Mouse (Mus musculus) retina, postnatal 7 days (tissue): ENCODE measurements around the gene H2al1m.
"Not testable (repeated sequence)": the region's sequence is repeated elsewhere in the genome, so short reads cannot be mapped to it uniquely, and the experiment has no call there.

Source experiments
- DNase-seq: peaks from one replicate; pipeline ENCODE4 v3.0.0-alpha.2; 2012; ENCODE audit warnings: low read depth, low spot score

The H2al1m gene

DNA sequence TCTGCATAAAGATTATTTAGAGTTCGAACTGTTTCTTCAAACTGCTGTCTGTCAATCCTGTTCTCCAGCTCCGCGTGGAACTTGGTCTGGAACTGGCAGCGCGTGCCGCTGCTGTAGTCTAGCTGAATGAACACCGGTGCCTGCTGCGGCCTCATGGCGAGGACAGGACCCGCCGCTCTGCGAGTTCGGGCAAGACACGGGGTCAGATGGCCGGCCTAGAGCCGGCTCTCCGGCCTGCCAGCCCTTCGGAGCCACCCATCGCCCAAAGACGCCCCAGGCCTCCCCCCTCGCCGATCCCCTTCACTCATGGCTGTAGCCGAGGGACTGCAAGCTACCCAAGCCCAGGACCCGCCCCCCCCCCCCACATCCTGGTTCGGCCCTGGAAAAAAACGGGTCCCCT lies 44.4 kb downstream of the H2al1m start:
- DNase-seq = not testable (repeated sequence)

DNA sequence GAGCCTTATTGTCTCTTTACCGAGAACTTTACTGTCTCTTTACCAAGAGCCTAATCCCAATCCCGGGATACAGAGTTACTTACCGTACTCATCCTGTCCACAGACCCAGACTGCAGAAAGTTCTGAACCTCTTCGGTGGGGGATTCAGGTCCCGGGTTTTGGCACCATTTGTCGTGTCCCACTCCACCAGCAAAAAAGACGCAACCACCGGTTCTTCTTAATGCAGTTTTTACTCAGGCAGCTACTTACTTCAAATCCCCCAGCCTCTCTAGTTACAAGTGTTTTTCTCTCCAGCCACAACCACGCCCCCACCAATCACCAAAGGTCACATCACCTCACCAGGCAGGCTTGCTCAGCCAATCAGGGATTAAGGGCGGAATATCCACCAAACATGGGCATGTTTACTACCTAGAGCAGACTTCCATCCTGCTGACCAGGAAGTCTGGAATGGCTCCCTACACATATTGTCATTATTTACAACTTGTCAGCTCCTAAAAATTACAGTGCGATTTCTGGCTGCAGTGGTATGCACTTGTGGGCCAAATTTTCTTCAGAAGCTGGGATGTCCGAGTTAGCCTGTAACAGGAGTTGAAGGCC lies 48.9 kb downstream of the H2al1m start:
- not testable (repeated sequence) for DNase-seq

DNA sequence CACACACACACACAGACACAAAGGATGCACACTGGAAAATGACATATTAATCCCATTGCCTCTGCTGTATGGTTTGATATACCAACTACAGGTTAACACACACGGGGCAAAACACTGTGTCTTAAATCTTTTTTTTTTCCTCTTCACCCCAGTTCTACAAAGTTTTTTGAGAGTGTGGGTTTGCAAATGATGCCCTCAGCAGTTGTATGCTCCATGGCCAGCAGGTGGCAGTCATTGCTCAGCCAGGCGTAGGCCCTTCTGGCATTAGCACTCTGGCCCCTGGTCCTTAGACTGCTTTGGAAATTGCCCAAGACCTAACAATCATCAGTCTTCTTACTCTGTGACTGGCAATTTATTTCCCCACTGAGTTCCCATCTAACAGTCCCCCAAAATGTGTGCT lies 49.5 kb downstream of the H2al1m start:
- not testable (repeated sequence) for DNase-seq
